Mouse (Mus musculus) layer of hippocampus, postnatal 36 days (tissue): ENCODE measurements around the gene Xpo6. TPM values are rescaled to one million over a fixed set of nuclear protein-coding genes. Genes with fewer than 3 reads are reported as not detected.
A peak's percentile ranks its signal among the peaks of the same experiment; 100 is the strongest.

Source experiments
- DNase-seq, 2 experiments: peaks; one replicate each; pipeline ENCODE4 v3.0.0; 2022
- total RNA-seq, 2 experiments: library from RNA; stranded (reverse); gene quantifications; 2 replicates each; pipeline ENCODE4 v1.2.3; 2021

The Xpo6 gene
- total RNA-seq, 2 experiments from 2014 or later, result 89.5 to 94.1 TPM

DNA sequence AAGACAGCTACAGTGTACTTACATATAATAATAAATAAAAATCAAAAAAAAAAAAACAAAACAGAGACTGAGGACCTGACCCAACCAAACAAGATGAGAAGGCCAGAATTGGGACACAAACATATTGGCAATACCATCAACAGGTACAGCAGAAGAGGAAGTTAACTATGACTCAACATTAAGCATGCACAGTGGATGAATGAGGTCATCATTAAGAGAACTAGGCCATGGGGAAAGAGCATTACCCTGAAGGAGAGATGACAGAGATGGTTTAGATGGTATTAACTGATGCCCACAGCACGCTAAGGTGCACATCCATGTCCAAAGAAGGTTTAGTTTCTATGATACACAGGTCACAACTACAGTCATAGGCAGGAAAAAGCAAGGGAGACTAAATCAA, 6.1 kb downstream of the Xpo6 start:
- no peak for DNase-seq

DNA sequence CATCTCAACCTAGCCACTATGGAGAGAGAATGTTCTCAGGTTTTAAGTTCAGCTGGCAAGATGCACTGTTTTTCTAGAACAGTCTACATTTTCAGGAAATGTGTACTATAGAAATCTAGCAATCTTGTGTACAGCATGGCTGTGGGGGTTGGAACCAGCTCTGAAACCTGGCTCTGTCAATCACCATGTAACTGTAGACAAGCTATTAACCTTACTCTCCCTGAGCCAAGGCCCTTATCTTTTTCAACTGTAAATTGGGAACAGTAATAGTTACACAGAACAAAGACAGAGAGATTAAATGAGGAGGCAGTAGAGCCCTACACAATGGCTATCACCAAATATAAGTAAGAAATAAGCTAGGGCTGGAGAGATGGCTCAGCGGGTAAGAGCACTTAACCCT, 8.8 kb downstream of the Xpo6 start:
- no peak for DNase-seq

DNA sequence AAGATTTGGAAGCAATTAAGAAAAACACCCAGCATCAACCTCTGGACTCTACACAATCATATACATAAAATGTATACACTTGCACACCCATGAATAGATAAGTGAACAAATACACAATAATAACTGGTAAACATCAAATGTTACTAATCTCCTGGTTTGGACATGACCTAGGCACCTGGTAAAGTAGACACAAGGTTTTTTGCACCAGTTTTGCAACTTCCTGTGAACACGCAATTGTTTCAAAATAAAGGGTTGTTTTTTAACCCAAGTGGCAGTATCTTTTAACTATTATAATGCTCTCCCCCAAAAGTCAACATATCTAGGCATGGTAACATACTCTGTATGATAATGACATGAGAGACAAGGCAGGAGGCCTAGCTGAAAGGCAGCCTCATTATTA, 10.8 kb downstream of the Xpo6 start:
- no peak for DNase-seq

DNA sequence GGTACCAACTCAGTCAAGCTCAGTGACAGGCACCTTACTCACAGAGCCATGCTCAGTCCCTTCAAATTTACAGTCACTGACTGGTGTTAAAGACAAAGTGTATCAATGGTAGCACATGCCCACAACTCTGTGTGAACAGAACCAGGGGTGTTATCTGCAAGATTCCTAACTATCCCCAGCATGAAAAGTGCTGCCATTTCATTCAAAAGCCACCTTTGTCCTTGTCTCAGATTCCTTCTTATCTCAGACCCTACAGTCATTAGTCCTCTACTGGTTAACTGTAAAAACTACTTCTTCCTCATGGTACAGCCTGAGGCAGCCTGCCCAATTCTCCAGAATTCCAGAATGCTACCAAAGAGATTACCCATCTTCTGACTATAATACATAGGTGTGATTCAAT, 14.3 kb downstream of the Xpo6 start:
- DNase-seq, result no peak

DNA sequence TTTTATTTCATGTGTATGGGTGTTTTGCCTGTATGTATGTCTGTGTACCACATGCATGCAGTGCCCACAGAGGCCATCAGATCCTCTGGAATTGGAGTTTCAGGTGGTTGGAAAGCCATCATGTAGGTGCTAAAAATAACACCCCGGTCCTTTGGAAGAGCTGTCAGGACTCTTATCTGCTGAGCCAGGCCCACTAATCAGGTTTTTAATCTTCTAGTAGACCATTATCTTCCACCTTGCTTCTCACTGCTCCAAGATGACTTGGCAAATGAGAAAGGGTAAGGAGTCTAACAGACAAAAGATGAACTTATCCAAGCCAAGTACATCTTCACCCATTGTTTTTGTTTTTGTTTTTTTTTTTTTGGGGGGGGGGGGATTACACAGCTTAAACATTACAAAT, 16.7 kb downstream of the Xpo6 start:
- DNase-seq, result no peak

DNA sequence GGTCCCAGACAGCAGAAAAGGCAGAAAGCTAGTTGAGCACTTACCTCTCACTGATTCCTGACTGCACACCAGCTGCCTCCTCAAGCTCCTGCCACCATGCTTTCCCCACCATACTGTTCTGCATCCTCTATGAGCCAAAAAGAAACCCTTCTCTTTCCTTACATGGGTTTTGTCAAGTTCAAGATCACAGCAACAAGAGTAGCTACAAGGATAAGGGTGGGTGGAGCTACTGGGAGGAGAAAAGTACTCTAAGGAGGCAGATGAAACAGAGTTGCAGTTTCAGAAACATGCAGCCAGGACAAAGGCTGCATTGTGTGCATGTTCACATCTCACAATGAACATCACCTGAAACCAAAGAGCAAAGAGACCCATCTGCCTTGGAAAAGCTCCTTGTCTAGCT, 18.8 kb downstream of the Xpo6 start:
- DNase-seq, result no peak

DNA sequence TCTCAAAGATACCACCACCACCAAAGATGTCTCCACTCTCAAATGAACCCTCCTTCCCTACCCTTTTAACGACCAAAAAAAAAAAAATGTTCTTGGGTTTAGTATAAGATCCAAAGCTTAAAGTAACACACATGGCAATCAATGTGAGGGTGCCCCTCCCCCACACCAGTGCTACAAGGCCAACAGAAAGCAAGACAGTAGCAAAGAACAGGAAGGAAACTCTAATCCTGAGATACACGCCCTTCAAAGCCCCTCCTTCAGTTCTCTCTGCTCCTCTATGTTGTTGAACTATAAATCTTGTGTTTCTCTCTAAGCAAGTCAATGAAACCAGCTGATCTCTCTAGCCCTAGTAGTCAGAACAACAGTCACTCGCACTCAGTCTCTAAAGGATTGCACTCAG, 19.3 kb downstream of the Xpo6 start:
- no peak for DNase-seq

DNA sequence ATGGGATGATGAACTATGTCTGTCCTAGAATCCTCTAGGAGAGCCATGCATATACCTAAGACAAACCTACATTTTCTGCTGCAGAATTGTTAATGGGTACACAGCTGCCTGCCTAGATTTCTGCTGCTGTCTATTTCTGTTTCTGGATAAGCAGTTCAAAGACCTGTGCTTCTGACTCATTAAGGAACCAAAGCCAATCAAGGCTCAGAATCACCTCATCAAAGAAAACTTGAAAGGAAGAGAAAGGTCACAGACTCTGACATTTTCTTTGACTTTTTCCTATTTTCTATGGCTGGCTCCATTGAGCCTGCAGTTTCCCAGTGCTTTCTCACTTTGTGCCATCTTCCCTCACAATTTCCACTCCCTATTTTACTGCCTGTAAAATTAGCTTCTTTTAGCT, 21.5 kb downstream of the Xpo6 start:
- DNase-seq, result no peak

DNA sequence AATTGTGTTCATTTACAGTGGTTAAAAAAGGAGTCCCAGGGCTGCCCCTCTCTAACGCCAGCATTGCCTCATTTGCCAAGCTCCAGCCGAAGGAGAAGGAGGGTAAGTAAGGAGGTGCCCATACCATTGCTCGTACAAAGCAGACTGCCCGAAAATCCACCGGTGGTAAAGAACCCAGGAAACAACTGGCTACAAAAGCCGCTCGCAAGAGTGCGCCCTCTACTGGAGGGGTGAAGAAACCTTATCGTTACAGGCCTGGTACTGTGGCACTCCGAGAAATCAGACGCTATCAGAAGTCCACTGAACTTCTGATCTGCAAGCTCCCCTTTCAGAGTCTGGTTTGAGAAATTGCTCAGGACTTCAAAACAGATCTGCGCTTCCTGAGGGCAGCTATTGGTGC, 24.3 kb downstream of the Xpo6 start:
- no peak for DNase-seq

DNA sequence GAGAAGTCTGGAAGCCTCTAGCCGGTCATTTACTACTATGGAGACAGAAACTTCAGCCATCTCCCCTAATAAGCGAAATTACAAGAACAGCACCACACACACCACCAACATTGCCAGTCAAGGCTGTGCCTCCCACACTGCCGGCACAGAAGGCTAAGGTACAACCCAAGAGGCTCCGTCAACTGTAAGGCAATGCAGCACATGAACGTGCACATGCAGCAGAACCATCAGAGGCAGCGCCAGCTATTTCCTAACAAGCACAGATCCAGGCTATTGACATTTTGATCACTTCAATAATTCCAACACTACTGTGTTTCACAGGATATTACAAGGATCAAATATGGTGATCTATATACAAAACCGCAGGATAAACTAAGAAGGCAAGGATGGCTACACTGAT, 24.8 kb downstream of the Xpo6 start:
- peak; percentile 11 to 17 for DNase-seq

DNA sequence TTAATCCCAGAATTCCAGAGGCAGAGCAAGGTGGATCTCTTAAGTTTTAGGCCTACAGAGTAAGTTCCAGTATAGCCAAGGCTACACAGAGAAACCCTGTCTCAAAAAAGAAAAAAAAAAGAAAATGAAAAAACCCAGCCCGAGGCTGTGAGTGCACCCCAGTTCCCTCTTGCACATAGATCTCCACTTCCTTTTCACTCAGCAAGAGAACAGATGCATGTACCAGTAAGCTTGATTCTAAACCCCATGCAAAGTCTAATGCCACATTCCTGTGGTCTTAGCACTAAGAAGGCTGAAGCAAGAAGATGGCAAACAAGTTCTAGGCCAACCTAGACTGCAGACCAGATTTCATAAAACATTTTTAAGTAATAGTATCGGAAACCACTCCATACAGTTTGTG, 25.4 kb downstream of the Xpo6 start:
- DNase-seq, result no peak

DNA sequence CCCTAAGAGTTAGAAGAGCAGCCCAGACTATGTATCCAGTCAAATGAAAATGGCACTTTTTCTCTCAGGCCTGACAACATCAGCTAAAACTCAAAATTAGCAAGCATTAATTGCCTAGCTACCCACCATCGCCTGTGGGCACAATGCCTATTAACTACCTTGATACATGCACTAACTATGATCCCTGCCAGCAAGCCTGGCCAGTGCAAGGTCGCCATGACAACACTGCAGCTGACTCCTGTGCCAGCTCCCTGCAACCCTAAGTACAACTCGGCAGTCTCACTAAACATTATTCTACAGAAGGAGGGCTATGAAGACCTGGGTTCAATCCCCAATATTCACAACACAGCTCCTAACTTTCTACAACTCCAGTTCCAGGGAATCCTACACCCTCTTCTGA, 28.3 kb downstream of the Xpo6 start:
- no peak for DNase-seq

DNA sequence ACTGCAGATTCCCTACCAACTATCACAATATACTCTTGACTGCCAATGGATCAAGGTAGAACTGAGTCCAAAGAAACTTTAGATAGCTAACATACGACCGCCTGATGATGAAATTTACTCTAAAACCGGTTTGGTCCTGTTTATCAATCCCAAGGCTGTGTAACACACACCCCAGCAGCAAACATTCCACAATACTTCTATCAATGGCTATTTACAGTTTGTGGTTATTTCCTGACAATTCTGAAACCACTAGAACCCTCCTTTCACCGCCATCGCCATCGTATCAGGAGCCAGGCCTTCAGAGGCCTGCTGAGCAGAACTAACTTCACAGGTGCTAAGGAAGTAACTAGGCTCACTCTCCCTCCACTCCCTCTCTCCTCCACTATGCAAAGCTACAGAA, 31.7 kb downstream of the Xpo6 start:
- DNase-seq, result no peak

DNA sequence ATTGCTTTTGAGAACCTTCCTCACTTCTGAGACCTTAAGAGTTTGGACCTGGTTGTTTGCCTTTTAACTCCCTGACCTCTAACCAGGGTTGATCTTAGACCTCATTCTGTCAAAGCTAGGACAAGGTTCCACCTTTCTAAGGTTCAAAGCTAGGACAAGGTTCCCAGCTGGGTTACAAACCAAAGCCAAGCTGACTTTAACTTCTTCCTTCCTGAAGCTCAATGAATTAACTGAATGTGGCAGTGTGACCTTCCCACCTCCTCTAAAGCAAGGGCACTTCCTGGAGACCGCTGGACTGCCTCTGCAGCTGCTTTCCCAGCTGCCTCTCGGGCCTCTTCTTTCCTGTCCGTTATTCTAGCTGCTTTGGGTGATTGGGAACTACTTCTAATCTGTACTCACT, 32.9 kb downstream of the Xpo6 start:
- no peak for DNase-seq

DNA sequence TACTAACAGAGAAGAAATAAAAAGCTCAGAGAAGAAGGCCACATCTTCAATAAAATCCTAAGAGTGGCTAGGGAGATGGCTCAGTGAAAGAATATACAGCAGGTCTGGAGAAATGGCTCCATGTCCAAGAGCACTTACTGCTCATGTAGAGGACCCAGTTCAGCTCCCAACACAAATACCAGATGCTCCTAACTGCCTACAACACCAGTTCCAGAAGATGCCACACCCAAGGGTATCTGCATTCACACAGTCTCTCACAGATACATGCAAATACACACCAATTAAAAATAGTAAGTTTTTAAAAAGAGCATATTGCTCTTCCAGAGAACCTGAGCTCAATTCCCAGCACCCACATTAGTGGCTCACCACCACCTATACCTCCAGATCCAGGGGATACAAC, 33.7 kb downstream of the Xpo6 start:
- no peak for DNase-seq

DNA sequence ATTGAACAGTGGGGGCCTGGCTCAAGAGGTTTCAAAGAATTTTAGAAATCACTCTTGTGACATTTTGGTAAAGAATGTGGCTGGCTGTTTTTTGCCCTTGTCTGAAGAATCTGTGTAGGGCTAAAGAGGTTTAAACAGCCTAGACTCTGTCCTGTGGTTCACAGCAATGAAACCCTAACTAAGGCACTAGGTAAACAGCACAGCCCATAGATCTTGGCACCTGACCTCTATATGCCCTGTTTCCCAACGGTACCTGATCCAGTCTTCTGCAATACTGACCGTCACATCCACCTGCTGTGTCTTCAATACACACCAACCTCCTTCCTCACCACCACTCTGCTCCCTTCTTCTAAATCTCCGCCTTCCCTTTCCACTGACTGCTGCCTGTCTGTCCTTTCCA, 42.1 kb downstream of the Xpo6 start:
- no peak for DNase-seq

DNA sequence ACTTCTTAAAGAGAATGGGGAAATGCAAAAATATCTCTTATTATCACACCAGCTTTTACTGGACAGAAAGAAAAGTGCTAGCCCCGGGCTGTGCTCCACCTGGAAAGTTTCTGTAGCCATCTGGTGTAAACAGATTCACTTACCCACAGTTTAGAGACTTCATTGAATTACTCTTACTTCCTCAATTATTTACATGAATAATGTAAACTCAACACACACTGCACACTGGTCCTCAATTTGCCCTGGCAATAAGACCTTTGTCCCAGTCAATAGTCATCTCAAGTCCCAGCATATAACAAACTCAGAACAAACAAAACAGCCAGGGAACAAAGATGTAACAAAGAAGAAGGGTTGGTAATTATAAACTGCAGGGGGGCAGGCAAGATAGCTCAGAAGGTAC, 44.6 kb downstream of the Xpo6 start:
- DNase-seq, result no peak

DNA sequence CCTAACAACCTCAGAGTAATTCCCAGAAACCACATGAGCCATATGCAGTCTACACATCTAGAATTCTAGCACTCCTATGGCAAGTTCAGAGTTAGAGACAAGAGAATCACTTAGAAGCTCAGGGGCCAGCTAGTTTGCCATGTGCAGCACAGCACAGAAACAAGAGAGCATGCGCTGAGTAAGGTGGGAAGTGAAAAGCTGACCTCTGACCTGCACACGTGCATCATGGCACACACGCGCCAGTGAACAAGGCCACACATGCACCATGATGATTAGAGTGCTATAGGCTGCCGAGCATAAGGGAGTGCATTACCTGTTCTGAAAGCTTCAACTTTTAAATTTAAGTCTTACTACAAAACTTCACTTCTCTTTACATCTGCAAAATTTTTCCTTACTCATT, 45.6 kb downstream of the Xpo6 start:
- DNase-seq, result no peak

DNA sequence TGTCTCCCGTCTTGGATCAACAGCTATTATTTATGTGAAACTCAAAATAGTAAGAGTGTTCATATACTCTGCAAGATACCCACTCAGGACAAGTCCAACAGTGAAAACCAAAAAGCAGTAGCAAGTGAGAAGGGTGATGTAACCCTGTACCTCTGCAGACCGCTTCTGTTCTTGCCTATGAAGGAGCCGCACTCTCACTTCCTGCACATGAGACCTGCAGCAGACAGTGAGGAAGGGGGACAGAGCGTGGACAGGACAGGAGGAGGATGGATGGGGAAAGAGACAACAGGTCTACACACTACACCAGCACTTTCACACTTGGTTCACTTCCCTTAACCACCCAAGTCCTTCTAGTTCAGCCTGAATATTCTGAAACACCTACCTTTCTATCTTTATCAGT, 48.0 kb downstream of the Xpo6 start:
- no peak for DNase-seq

DNA sequence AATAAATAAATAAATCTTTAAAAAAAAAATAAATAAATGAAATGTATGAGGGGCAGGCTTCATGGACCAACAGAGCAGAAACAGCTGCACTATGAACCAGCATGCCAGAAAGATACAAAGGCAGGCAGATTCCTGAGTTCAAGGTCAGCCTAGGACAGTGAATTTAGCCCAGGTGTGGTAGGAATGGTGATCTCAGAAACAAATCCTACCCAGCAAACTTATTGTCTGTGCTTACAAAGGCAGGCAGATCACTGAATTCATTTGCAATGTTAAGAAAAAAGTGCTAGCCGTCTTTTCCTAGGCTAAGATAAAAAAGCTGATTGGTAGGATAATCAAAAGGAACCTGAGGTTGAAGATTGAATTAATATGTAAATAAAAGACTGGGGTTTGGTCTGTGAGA, 54.1 kb downstream of the Xpo6 start:
- no peak for DNase-seq

DNA sequence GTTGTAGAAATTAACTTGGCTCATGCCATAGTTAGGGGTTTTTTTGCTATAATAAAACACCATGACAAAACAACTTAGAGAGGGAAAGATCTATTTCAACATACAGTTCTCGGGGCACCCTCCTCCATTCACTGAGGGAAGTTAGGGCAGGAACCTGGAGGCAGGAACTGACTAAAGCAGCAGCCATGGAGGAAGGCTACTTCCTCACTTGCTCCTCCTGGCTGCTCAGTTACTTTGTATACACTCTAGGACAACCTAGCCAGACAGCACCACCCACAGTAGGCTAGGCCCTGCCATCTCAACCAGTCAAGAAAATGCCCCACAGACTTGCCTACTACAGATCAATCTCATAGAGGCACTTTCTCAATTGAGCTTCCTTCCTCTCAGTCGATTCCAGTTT, 55.9 kb downstream of the Xpo6 start:
- DNase-seq, result no peak

DNA sequence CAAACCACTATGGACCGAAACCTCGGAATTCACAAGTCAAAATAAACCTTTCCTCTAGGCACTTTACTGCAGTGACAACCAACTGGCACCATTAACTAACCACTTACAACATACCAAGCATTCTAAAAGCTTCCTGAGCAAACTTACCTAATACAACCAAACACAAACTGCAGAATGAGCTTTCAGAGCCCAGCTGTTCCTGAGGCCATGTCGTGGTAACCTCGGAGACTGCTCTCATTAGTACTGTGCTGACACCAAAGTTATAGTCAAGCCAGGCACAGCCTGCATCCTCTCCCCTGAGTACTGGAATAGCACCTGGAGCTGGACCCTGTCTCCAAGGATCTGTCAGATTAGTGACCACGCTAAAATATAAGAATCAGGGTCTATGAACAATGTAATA, 62.5 kb downstream of the Xpo6 start:
- DNase-seq, result no peak

DNA sequence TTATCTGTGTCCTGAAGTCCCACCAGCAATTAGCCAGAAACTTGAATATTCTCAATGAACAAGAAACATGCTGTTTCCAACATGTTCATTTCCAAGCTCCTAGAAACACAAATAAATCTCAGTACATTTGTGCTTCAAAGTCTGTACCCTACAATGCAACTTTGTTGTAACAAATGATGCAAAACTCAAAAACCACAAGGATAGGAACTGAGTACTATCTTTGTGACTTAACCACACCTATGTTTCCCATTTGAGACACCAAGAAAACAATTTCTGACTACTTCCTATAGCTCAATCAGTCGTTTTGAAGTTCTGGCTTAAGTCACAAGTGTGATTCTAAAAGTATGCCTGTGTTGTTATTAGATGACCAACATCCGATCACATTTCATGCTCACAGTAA, 64.9 kb downstream of the Xpo6 start:
- DNase-seq, result no peak

DNA sequence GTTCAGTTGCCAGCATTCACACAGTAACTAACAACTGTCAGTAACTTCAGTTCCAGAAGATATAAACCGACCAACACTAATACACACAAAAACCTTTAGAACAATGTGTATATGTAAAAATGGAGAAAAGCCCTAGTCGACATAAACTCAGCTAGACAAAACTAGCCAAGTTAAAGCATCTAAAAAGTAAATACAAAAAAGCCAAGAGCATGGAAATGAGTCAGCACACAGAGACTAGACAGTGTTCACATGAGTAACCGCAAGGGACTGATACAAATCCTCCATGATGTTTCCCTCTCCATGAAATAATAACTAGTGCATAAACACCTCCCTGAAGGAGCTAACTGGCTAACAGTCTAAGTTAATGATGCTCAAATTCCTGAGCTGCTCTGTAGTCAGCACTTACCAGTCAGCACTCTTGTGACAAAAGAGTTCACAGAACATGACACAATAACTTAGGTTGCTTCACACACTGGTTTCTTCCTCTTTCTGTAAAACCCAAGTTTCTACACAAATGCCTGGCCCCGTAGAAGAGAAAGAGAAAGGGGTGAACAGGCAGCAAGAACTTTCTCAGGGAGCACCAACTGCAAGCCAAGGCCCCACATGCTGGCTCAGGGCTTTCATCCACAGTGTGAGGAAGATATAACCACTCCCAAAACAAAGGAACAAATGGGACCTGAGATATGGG, 65.5 kb downstream of the Xpo6 start:
- DNase-seq, result no peak

DNA sequence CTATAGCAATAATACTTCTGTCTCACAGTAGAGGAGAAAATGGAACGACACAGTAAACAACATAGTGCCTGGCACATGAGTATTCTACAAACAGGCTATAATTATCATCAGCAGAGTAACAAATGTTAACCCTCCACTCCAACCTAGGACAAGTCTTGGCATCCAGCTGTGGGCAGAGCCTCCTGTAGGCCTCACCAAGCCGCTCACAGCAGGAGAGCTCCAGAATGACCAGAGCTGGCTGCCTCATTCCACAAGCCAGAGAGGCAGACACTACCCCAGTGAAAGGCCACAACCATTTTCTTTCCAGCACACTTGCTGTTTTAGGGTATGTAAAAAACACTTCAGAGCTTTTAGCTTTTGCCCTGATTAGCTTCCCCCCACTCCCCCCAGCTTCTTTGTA, 72.6 kb downstream of the Xpo6 start:
- no peak for DNase-seq

DNA sequence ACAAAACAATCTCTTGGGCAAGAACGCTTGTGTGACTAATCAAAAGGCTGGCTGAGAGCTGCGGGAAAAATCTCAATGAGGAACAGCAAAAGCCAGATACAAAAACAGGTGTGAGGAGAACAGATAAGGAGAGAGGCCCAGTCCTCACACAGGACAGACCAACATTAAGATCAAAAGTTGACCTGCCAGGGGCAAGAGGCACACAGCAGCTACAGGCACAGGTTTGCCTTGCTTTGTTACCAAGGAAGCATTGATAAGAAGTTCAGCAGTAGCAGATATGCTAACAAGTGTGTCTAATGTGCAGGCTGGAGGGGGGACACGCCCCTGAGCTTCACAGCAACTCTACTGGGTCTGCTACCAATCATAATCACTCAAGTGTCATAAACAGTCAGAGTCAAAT, 73.8 kb downstream of the Xpo6 start:
- no peak for DNase-seq
